Mouse (Mus musculus) lung, postnatal 0 days (tissue): ENCODE measurements around the gene Tmem8b. TPM values are rescaled to one million over a fixed set of nuclear protein-coding genes. Genes with fewer than 3 reads are reported as not detected.

Source experiments
- ATAC-seq: fragments of 200-750 bp; cut with Nextera tagmentation; 2 replicates; pipeline ENCODE4 v1.8.0; 2017; ENCODE audit warnings: moderate library complexity
- DNase-seq: peaks from one replicate; pipeline ENCODE4 v3.0.0-alpha.2; 2016; ENCODE audit warnings: low spot score
- H3K27ac ChIP-seq: fragments of 300-500 bp; sonication (generic); 2 replicates; pipeline ENCODE4 v1.5.1; 2014; ENCODE audit warnings: antibody characterized with exemption, mild to moderate bottlenecking, low read length, mixed read lengths
- H3K27me3 ChIP-seq: fragments of 300-500 bp; sonication (generic); replicated peaks from 2 replicates; pipeline ENCODE4 v1.6.1; 2014; ENCODE audit warnings: low read length, mixed read lengths; ENCODE audit not compliant: insufficient read depth
- H3K36me3 ChIP-seq: fragments of 300-500 bp; sonication (generic); 2 replicates; pipeline ENCODE4 v1.6.1; 2014; ENCODE audit warnings: low read length, mixed read lengths; ENCODE audit not compliant: insufficient read depth
- H3K4me1 ChIP-seq: fragments of 300-500 bp; sonication (generic); 2 replicates; pipeline ENCODE4 v1.6.1; 2014; ENCODE audit warnings: antibody characterized with exemption, low read depth, low read length, mixed read lengths; ENCODE audit not compliant: insufficient read depth
- H3K4me2 ChIP-seq: fragments of 300-500 bp; sonication (generic); replicated peaks from 2 replicates; pipeline ENCODE4 v1.6.1; 2014; ENCODE audit warnings: low read depth, mild to moderate bottlenecking, low read length, moderate library complexity, mixed read lengths
- H3K4me3 ChIP-seq: fragments of 300-500 bp; sonication (generic); 2 replicates; pipeline ENCODE4 v1.5.1; 2014; ENCODE audit warnings: low read depth, low read length
- H3K9ac ChIP-seq: fragments of 300-500 bp; sonication (generic); replicated peaks from 2 replicates; pipeline ENCODE4 v1.6.1; 2014; ENCODE audit warnings: low read depth, mild to moderate bottlenecking
- H3K9me3 ChIP-seq: fragments of 300-500 bp; sonication (generic); 2 replicates; pipeline ENCODE4 v1.6.1; 2016; ENCODE audit warnings: low read length, mixed read lengths
- CTCF ChIP-seq: IDR thresholded peaks from 2 replicates; pipeline ENCODE4 v1.5.1; 2016; ENCODE audit warnings: antibody characterized with exemption, mild to moderate bottlenecking
- EP300 ChIP-seq: IDR thresholded peaks from 2 replicates; pipeline ENCODE4 v1.6.1; 2016; ENCODE audit warnings: antibody characterized with exemption, mild to moderate bottlenecking, control low read depth
- WGBS: fragments of 180-500 bp; shearing (Covaris S2); extraction: QIAGEN DNeasy Blood & Tissue Kit; methylation state at CpG from one replicate; pipeline ENCODE4 v1.1.7; 2014; 5-methylcytosine and 5-hydroxymethylcytosine counted together
- polyA plus RNA-seq: library from polyadenylated mRNA; unstranded; fragments of >200 nt; fragmentation: Nextera tagmentation; extraction: Ambion mirVana; gene quantifications from 2 replicates; pipeline ENCODE4 v1.2.1, GENCODE M21; 2015

The Tmem8b gene
- polyA plus RNA-seq: 2.5 and 3.1 TPM in 2 replicates

DNA sequence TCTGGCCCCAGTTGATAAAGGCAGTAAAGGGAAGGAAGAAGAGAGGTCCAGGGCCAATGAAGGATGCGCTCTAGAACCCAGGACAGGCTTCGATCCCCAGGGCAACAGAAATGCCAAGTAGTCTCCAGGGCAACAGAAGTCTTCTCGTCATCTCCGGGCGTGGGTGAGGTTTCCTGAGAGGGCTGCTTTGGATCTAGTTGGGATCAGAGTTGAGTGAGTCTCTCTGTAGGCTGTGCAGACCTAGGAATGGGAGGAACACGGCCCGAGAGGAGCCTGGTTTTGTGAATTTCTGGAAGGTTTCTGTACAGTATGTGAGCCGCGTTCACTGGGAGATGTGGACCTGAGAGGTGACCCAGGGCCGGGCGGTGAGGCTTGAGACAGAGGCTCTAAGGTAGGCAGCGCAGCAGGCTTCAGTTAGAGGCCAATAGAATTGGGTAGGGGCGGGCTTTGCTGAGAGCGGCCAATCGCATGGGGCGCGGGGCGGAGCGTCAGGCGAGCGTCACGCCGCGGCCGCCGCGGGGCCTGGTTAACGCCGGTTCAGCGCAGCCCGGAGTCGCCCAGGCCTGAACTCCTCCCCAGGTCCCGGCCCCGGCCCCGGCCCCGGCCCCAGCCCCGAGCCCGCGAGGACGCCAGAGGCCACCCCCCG, at the start of gene Tmem8b, which contains the start of gene Fam221b:
Gene Tmem8b (plus strand): TSS at position 190 of the 646 bp plus-strand sequence.
Gene Fam221b (minus strand): TSS at position 364 of the 646 bp plus-strand sequence.
- Histone ChIP-seq H3K4me1 (peaks cover 6% of the 10 kb centered on the region), H3K9me3 (no peaks in the 10 kb centered on the region), H3K27me3 (0 out of 2 replicates have a peak, but pooled peaks cover 4% of the 10 kb centered on the region), H3K36me3 (no peaks in the 10 kb centered on the region), H3K9ac (peak within 1 kb of the TSS; percentile 87), H3K4me2 (peak within 1 kb of the TSS; percentile 84), H3K4me3 (peak within 1 kb of the TSS; percentile 83), H3K27ac (peak within 1 kb of the TSS; percentile 85)
- DNase-seq (peak; percentile 94), ATAC-seq (peak; percentile 95)
- no peak for TF ChIP-seq CTCF
- TF ChIP-seq EP300: no peak
- 2% methylated on average over 28 of the region's 41 CpGs for WGBS

DNA sequence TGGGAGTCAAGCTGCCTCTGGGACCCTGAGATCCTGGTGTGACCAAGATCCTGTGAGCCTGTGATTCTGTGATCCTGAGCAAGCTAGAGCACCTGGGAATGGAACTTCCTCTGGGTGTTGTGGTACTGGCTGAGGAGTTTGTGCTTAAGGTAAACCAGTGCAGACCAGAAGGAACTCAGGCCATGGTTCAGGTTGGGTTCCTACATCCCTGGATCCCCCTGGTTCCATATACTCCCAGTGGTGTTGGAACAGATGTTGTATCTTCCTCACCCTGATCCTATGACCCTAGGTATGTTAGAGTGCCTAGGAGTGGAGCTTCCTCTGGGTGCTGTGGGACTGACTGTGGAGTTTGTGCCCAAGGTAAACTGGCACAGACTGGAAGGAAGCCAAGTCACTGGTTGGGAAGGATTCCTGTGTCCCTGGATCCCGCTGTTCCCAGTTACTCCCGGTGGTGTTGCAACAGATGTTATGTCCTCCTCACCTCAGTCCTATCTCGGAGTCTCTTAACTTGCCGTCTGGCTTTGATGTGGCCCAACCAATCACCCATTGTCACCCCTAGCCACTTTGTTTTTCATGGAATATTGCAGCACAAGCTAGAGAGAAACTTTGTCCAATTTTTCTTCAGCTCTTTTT, 48.5 kb upstream of the Tmem8b start:
- Histone ChIP-seq H3K4me2 (no peak overlapping the region), H3K4me3 (no peak overlapping the region), H3K27ac (no peak overlapping the region), H3K36me3 (no peaks in the 10 kb centered on the region), H3K9ac (no peak overlapping the region), H3K27me3 (no peaks in the 10 kb centered on the region), H3K9me3 (peaks cover 4% of the 10 kb centered on the region; the same call in 1 of the 2 replicates), H3K4me1 (no peaks in the 10 kb centered on the region)
- DNase-seq (no peak), ATAC-seq (no peak)
- TF ChIP-seq EP300 (no peak), CTCF (no peak)
- 62% methylated on average over 4 of the region's 4 CpGs for WGBS

DNA sequence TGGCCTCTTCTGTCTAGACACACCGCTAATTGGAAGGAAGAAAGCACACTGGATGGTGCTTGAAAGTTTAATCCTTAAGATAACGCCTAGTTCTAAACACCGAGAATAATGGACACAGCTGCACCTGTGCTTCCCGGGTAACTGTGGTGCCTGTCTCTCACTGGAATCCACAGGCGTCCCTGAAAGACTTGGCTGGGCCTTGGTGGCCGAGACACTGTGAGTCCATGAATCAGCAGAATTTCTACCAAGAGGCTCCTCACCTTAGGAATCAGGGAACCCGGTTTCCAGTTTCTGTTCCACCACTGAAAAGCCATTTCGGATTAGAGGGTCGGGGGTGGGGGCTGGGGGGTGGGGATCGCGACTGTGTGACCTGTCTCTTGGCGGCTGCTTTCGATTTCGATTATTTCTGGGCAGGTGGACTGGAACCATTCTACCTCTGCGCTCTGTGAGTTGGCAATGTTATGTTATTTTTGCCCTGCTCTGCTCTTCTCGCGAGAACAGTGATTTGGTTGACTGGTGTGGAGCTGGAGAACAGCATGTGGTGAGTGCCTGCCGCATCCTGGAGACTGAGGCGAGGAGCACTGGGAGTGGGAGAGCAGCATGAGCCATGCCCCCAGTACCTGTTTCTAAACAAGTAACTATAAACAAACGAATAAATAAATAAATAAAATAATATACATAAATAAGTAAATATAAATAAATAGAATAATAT, 39.5 kb upstream of the Tmem8b start:
- H3K4me2 ChIP-seq: no peak overlapping the region
- 36% methylated on average over 20 of the region's 20 CpGs for WGBS
- ATAC-seq (no peak), DNase-seq (peak; percentile 26)
- H3K9me3 ChIP-seq: peaks cover 7% of the 10 kb centered on the region; the same call in 1 of the 2 replicates
- TF ChIP-seq EP300 (no peak), CTCF (no peak)
- no peak overlapping the region for H3K27ac ChIP-seq
- H3K27me3 ChIP-seq: no peaks in the 10 kb centered on the region
- peaks cover 4% of the 10 kb centered on the region; the same call in 1 of the 2 replicates for H3K4me1 ChIP-seq
- no peak overlapping the region for H3K9ac ChIP-seq
- H3K4me3 ChIP-seq: no peak overlapping the region
- H3K36me3 ChIP-seq: no peaks in the 10 kb centered on the region

DNA sequence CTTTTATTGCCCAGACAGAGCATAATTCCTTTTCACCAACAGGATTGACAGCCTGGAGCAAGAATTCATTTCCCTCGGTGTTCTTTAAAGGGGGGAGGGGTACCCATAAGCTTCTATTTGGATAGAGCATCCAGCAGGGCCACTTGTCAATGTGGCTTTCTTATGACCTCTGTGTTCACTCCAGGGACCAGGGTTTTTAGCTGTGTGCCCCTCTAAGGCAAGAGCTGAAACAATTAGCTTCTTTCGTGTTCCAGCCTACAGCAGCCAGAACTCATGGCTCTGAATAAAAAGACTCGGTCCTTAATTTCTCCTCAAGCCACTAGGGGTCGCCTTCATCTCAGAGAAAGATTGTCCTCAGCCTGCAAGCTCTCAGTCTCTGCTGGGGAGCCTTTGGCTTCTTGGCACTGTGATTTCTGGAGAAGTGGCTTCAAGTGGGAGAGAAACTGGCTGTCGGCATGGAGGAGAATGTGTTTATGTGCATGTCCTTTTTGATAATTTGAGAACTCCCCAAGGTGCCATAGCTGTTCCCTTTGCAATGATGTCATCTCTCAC, 38.7 kb upstream of the Tmem8b start:
- Histone ChIP-seq H3K9me3 (peaks cover 5% of the 10 kb centered on the region; the same call in 1 of the 2 replicates), H3K4me2 (no peak overlapping the region), H3K27me3 (no peaks in the 10 kb centered on the region), H3K9ac (no peak overlapping the region), H3K4me1 (peaks cover 4% of the 10 kb centered on the region; the same call in 1 of the 2 replicates), H3K36me3 (no peaks in the 10 kb centered on the region), H3K27ac (peak overlapping the region; percentile 80; the same call in 1 of the 2 replicates), H3K4me3 (no peak overlapping the region)
- TF ChIP-seq CTCF (peak; percentile 91), EP300 (peak; percentile 52; the same call in 1 of the 2 replicates)
- WGBS: 10% methylated on average over 5 of the region's 5 CpGs
- DNase-seq (peak; percentile 96), ATAC-seq (peak; percentile 71)

DNA sequence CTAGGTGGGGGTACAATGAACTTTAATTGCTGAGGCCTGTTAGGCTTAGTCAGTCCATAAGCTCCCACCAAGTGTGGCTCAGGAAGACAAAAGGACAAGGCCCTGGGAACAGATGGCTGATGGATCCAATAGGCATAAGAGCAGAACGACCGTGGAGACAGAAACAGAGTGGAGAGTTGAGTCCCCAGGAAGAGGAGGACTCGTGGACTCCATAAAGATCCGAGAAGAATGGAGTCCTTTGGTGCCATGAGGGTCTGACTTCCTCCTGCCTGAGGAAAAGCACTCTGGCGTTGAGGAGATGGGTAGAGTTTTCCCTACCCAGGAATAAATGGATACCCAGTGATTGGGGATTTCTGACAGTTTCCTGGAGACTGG, 38.1 kb upstream of the Tmem8b start:
- Histone ChIP-seq H3K9ac (0 out of 2 replicates have a peak overlapping the region, but pooled peaks have one; percentile 71), H3K4me1 (peaks cover 4% of the 10 kb centered on the region; the same call in 1 of the 2 replicates), H3K27ac (peak overlapping the region; percentile 80), H3K27me3 (no peaks in the 10 kb centered on the region), H3K36me3 (no peaks in the 10 kb centered on the region), H3K4me3 (0 out of 2 replicates have a peak overlapping the region, but pooled peaks have one; percentile 65), H3K9me3 (no peaks in the 10 kb centered on the region), H3K4me2 (peak overlapping the region; percentile 91)
- DNase-seq (peak; percentile 10), ATAC-seq (no peak)
- TF ChIP-seq EP300 (no peak), CTCF (no peak)
- 27% methylated on average over 5 of the region's 5 CpGs for WGBS
